Mouse (Mus musculus): ENCODE measurements around the gene Cnga4. TPM values are rescaled to one million over a fixed set of nuclear protein-coding genes. Genes with fewer than 3 reads are reported as not detected.
A peak's percentile ranks its signal among the peaks of the same experiment; 100 is the strongest.
"Not testable (repeated sequence)": the region's sequence is repeated elsewhere in the genome, so short reads cannot be mapped to it uniquely, and the experiment has no call there.

The Cnga4 gene
- polyA plus RNA-seq (2015; fragmentation: Nextera tagmentation; extraction: Ambion mirVana): not detected in 2 replicates

- WGBS: 87% methylated on average over 5 of the region's 5 CpGs
- Histone ChIP-seq H3K27me3 (no peaks in the 10 kb centered on the region), H3K4me2 (replicated peaks) (no peak within 1 kb of the TSS), H3K36me3 (no peaks in the 10 kb centered on the region), H3K9me3 (no peaks in the 10 kb centered on the region), H3K4me3 (replicated peaks) (no peak within 1 kb of the TSS), H3K27ac (no peak within 1 kb of the TSS), H3K9ac (replicated peaks) (no peak within 1 kb of the TSS), H3K4me1 (replicated peaks) (peaks cover 7% of the 10 kb centered on the region)
- ATAC-seq: no peak
Observed at GRCm38 (mm10) chr7:105404268-105404667, at the start of gene Cnga4. Gene Cnga4, plus strand, starts transcription at chr7:105404568.

GRCm38 (mm10) chr7:105356064-105356463 lies 48.3 kb upstream of the Cnga4 start:
- ATAC-seq: 0 out of 2 replicates have a peak, but pooled peaks have one; percentile 43
- H3K27me3 ChIP-seq; H3K4me1 ChIP-seq (replicated peaks); H3K36me3 ChIP-seq; H3K9me3 ChIP-seq; H3K4me3 ChIP-seq (replicated peaks); H3K9ac ChIP-seq (replicated peaks); H3K4me2 ChIP-seq (replicated peaks); H3K27ac ChIP-seq: not testable (repeated sequence)
- WGBS: no CpG with 5 or more reads among the region's 5 CpGs

- ATAC-seq: peak; percentile 88
- not testable (repeated sequence) for H3K9ac ChIP-seq (replicated peaks); H3K9me3 ChIP-seq; H3K27me3 ChIP-seq; H3K27ac ChIP-seq; H3K36me3 ChIP-seq; H3K4me2 ChIP-seq (replicated peaks); H3K4me3 ChIP-seq (replicated peaks); H3K4me1 ChIP-seq (replicated peaks)
- 97% methylated on average over 1 of the region's 2 CpGs for WGBS
Observed at GRCm38 (mm10) chr7:105356487-105356886, 47.9 kb upstream of the Cnga4 start.

- Histone ChIP-seq H3K4me2 (replicated peaks) (no peak overlapping the region), H3K9ac (replicated peaks) (no peak overlapping the region), H3K36me3 (no peaks in the 10 kb centered on the region), H3K27ac (no peak overlapping the region), H3K4me3 (replicated peaks) (no peak overlapping the region), H3K27me3 (no peaks in the 10 kb centered on the region), H3K9me3 (no peaks in the 10 kb centered on the region), H3K4me1 (replicated peaks) (no peaks in the 10 kb centered on the region)
- no peak for ATAC-seq
- WGBS: 87% methylated on average over 2 of the region's 2 CpGs
Observed at GRCm38 (mm10) chr7:105361713-105362112, 42.7 kb upstream of the Cnga4 start.

- Histone ChIP-seq H3K4me2 (replicated peaks) (no peak overlapping the region), H3K36me3 (peaks cover 12% of the 10 kb centered on the region; the same call in 1 of the 2 replicates), H3K4me1 (replicated peaks) (no peaks in the 10 kb centered on the region), H3K9me3 (no peaks in the 10 kb centered on the region), H3K9ac (replicated peaks) (no peak overlapping the region), H3K4me3 (replicated peaks) (no peak overlapping the region), H3K27ac (no peak overlapping the region), H3K27me3 (no peaks in the 10 kb centered on the region)
- ATAC-seq: no peak
- WGBS: 88% methylated on average over 5 of the region's 5 CpGs
Observed at GRCm38 (mm10) chr7:105367268-105367667, 37.1 kb upstream of the Cnga4 start.

GRCm38 (mm10) chr7:105367930-105368329 lies 36.4 kb upstream of the Cnga4 start, which contains the start of gene Olfr692:
Gene Olfr692, plus strand, starts transcription at chr7:105368230.
- ATAC-seq: no peak
- Histone ChIP-seq H3K36me3 (peaks cover 19% of the 10 kb centered on the region), H3K9me3 (no peaks in the 10 kb centered on the region), H3K27me3 (no peaks in the 10 kb centered on the region), H3K4me2 (replicated peaks) (no peak within 1 kb of the TSS), H3K4me1 (replicated peaks) (no peaks in the 10 kb centered on the region), H3K27ac (no peak within 1 kb of the TSS), H3K4me3 (replicated peaks) (no peak within 1 kb of the TSS), H3K9ac (replicated peaks) (no peak within 1 kb of the TSS)
- WGBS: 100% methylated on average over 1 of the region's 1 CpGs

- Histone ChIP-seq H3K4me2 (replicated peaks) (no peak overlapping the region), H3K27me3 (no peaks in the 10 kb centered on the region), H3K4me3 (replicated peaks) (no peak overlapping the region), H3K9me3 (no peaks in the 10 kb centered on the region), H3K4me1 (replicated peaks) (no peaks in the 10 kb centered on the region), H3K36me3 (peaks cover 25% of the 10 kb centered on the region), H3K27ac (no peak overlapping the region), H3K9ac (replicated peaks) (no peak overlapping the region)
- ATAC-seq: no peak
- 94% methylated on average over 4 of the region's 4 CpGs for WGBS
Observed at GRCm38 (mm10) chr7:105368521-105368920, 35.8 kb upstream of the Cnga4 start.

- Histone ChIP-seq H3K27ac (no peak overlapping the region), H3K9me3 (no peaks in the 10 kb centered on the region), H3K36me3 (peaks cover 53% of the 10 kb centered on the region), H3K4me3 (replicated peaks) (no peak overlapping the region), H3K4me2 (replicated peaks) (no peak overlapping the region), H3K9ac (replicated peaks) (no peak overlapping the region), H3K27me3 (no peaks in the 10 kb centered on the region), H3K4me1 (replicated peaks) (no peaks in the 10 kb centered on the region)
- 87% methylated on average over 1 of the region's 1 CpGs for WGBS
- ATAC-seq: no peak
Observed at GRCm38 (mm10) chr7:105372912-105373311, 31.5 kb upstream of the Cnga4 start.

GRCm38 (mm10) chr7:105373509-105373908 lies 30.9 kb upstream of the Cnga4 start:
- Histone ChIP-seq H3K4me2 (replicated peaks) (no peak overlapping the region), H3K27me3 (no peaks in the 10 kb centered on the region), H3K9me3 (no peaks in the 10 kb centered on the region), H3K27ac (no peak overlapping the region), H3K36me3 (peaks cover 59% of the 10 kb centered on the region), H3K4me1 (replicated peaks) (no peaks in the 10 kb centered on the region), H3K4me3 (replicated peaks) (no peak overlapping the region), H3K9ac (replicated peaks) (no peak overlapping the region)
- WGBS: 94% methylated on average over 4 of the region's 4 CpGs
- ATAC-seq: no peak

GRCm38 (mm10) chr7:105373976-105374375 lies 30.4 kb upstream of the Cnga4 start:
- WGBS: 95% methylated on average over 3 of the region's 3 CpGs

GRCm38 (mm10) chr7:105374866-105375265 lies 29.5 kb upstream of the Cnga4 start, which contains the start of gene Gm5901:
Gene Gm5901, plus strand, starts transcription at chr7:105375038.
- Histone ChIP-seq H3K27me3 (no peaks in the 10 kb centered on the region), H3K9ac (replicated peaks) (no peak within 1 kb of the TSS), H3K4me2 (replicated peaks) (no peak within 1 kb of the TSS), H3K4me1 (replicated peaks) (no peaks in the 10 kb centered on the region), H3K9me3 (no peaks in the 10 kb centered on the region), H3K4me3 (replicated peaks) (no peak within 1 kb of the TSS), H3K36me3 (peaks cover 72% of the 10 kb centered on the region), H3K27ac (no peak within 1 kb of the TSS)
- WGBS: 91% methylated on average over 1 of the region's 1 CpGs
- no peak for ATAC-seq

More at GRCm38 (mm10) chr7:105373976-105374375, 30.4 kb upstream of the Cnga4 start:
- Histone ChIP-seq H3K9me3 (no peaks in the 10 kb centered on the region), H3K4me1 (replicated peaks) (no peaks in the 10 kb centered on the region), H3K27ac (no peak overlapping the region), H3K36me3 (peaks cover 63% of the 10 kb centered on the region), H3K4me2 (replicated peaks) (no peak overlapping the region), H3K27me3 (no peaks in the 10 kb centered on the region), H3K4me3 (replicated peaks) (no peak overlapping the region), H3K9ac (replicated peaks) (no peak overlapping the region)
- no peak for ATAC-seq

- Histone ChIP-seq H3K4me1 (replicated peaks) (no peaks in the 10 kb centered on the region), H3K27me3 (no peaks in the 10 kb centered on the region), H3K9me3 (no peaks in the 10 kb centered on the region), H3K27ac (no peak overlapping the region), H3K36me3 (peaks cover 86% of the 10 kb centered on the region), H3K4me2 (replicated peaks) (no peak overlapping the region), H3K9ac (replicated peaks) (no peak overlapping the region), H3K4me3 (replicated peaks) (no peak overlapping the region)
- ATAC-seq: no peak
- WGBS: 97% methylated on average over 3 of the region's 3 CpGs
Observed at GRCm38 (mm10) chr7:105380329-105380728, 24.0 kb upstream of the Cnga4 start.

- Histone ChIP-seq H3K9me3 (no peaks in the 10 kb centered on the region), H3K4me2 (replicated peaks) (no peak overlapping the region), H3K4me3 (replicated peaks) (no peak overlapping the region), H3K36me3 (peaks cover 73% of the 10 kb centered on the region), H3K27me3 (no peaks in the 10 kb centered on the region), H3K9ac (replicated peaks) (no peak overlapping the region), H3K27ac (no peak overlapping the region), H3K4me1 (replicated peaks) (no peaks in the 10 kb centered on the region)
- ATAC-seq: no peak
- 99% methylated on average over 2 of the region's 2 CpGs for WGBS
Observed at GRCm38 (mm10) chr7:105387696-105388095, 16.7 kb upstream of the Cnga4 start.
